Mouse (Mus musculus) MEL (cell line): ENCODE measurements around the gene Ppp1r3d.

Experiments used
- CTCF ChIP-seq, 3 experiments: IDR thresholded peaks in 2 of 3; conservative IDR thresholded peaks in 1 of 3; 2 replicates each; pipeline ENCODE4 v1.5.1; 2011 to 2012; ENCODE audit warnings: low read length in 3 of 3, low read depth in 2 of 3, mild to moderate bottlenecking in 2 of 3, improper control_type of control experiment in 1 of 3, inconsistent platforms in 1 of 3, mixed read lengths in 1 of 3, moderate library complexity in 1 of 3; ENCODE audit not compliant: control insufficient read depth in 1 of 3, insufficient read depth in 1 of 3, poor library complexity in 1 of 3, severe bottlenecking in 1 of 3
- GABPA ChIP-seq: IDR thresholded peaks from 2 replicates; pipeline ENCODE4 v1.6.1; 2012; ENCODE audit warnings: low read depth, mild to moderate bottlenecking, inconsistent platforms, low read length, improper control_type of control experiment, moderate library complexity
- HCFC1 ChIP-seq: IDR thresholded peaks from 2 replicates; pipeline ENCODE4 v1.6.1; 2012; ENCODE audit warnings: low read depth, mild to moderate bottlenecking, inconsistent platforms, low read length, improper control_type of control experiment, moderate library complexity
- NELFE ChIP-seq: IDR thresholded peaks from 2 replicates; pipeline ENCODE4 v1.6.1; 2011; ENCODE audit warnings: low read depth, low read length, improper control_type of control experiment
- POLR2A ChIP-seq, 2 experiments: IDR thresholded peaks; 2 replicates each; pipeline ENCODE4 v1.6.1; 2011 to 2012; ENCODE audit warnings: low read length in 2 of 2, mild to moderate bottlenecking in 2 of 2, control low read depth in 1 of 2, improper control_type of control experiment in 1 of 2, low read depth in 1 of 2, moderate library complexity in 1 of 2; ENCODE audit not compliant: control insufficient read depth in 1 of 2, insufficient read depth in 1 of 2, poor library complexity in 1 of 2
- POLR2AphosphoS2 ChIP-seq: IDR thresholded peaks from 2 replicates; pipeline ENCODE4 v1.6.1; 2011; ENCODE audit warnings: low read length, improper control_type of control experiment
- SIN3A ChIP-seq: IDR thresholded peaks from 2 replicates; pipeline ENCODE4 v1.6.1; 2012; ENCODE audit warnings: low read length, improper control_type of control experiment, inconsistent platforms
- SMC3 ChIP-seq: IDR thresholded peaks from 2 replicates; pipeline ENCODE4 v1.6.1; 2011; ENCODE audit warnings: low read depth, low read length, improper control_type of control experiment
- TBP ChIP-seq: IDR thresholded peaks from 2 replicates; pipeline ENCODE4 v1.8.0; 2011; ENCODE audit warnings: low read depth, low read length, improper control_type of control experiment
- UBTF ChIP-seq: IDR thresholded peaks from 2 replicates; pipeline ENCODE4 v1.6.1; 2012; ENCODE audit warnings: low read depth, mild to moderate bottlenecking, inconsistent platforms, low read length, improper control_type of control experiment, moderate library complexity, borderline replicate concordance; ENCODE audit not compliant: insufficient read depth
- ZMIZ1 ChIP-seq: IDR thresholded peaks from 2 replicates; pipeline ENCODE4 v1.6.1; 2012; ENCODE audit warnings: low read depth, mild to moderate bottlenecking, inconsistent platforms, low read length, improper control_type of control experiment, moderate library complexity

- TF ChIP-seq SIN3A (no peak), POLR2A (IDR thresholded peaks at IDR 0.05; ENCODE audit: control insufficient read depth in 1 of 2, insufficient read depth in 1 of 2, low read depth in 1 of 2, low read length in 2 of 2, poor library complexity in 1 of 2) (no peak), SMC3 (no peak), ZMIZ1 (no peak), POLR2AphosphoS2 (no peak), CTCF (IDR thresholded peaks at IDR 0.05 in 2 of 3, conservative IDR thresholded peaks at IDR 0.05 in 1 of 3; ENCODE audit: control insufficient read depth in 1 of 3, insufficient read depth in 1 of 3, low read depth in 2 of 3, low read length in 3 of 3, poor library complexity in 1 of 3, severe bottlenecking in 1 of 3) (no peak), NELFE (no peak), TBP (no peak), GABPA (no peak), UBTF (no peak), HCFC1 (no peak)
Measured at GRCm38 (mm10) chr2:178450236-178450635, 36.0 kb upstream of the Ppp1r3d start.
